Mouse (Mus musculus) limb, embryonic 11.5 days (tissue): ENCODE data around the gene Jak2. TPM values are rescaled to one million over a fixed set of nuclear protein-coding genes. Genes with fewer than 3 reads are reported as not detected.
A peak's percentile ranks its signal among the peaks of the same experiment; 100 is the strongest.

Source experiments
- ATAC-seq: fragments of 200-750 bp; cut with Nextera tagmentation; 2 replicates; pipeline ENCODE4 v1.8.0; 2017; ENCODE audit warnings: low read depth; ENCODE audit not compliant: insufficient number of reproducible peaks, low FRiP score, low TSS enrichment
- DNase-seq: peaks from one replicate; pipeline ENCODE4 v3.0.0-alpha.2; 2015; ENCODE audit warnings: low spot score
- H3K27ac ChIP-seq: fragments of 300-500 bp; sonication (generic); replicated peaks from 2 replicates; pipeline ENCODE4 v1.5.1; 2014; ENCODE audit warnings: low read depth, mild to moderate bottlenecking, low read length
- H3K27me3 ChIP-seq: fragments of 300-500 bp; sonication (generic); 2 replicates; pipeline ENCODE4 v1.6.1; 2014; ENCODE audit warnings: mild to moderate bottlenecking, low read length, mixed read lengths; ENCODE audit not compliant: control insufficient read depth, insufficient read depth
- H3K36me3 ChIP-seq: fragments of 300-500 bp; sonication (generic); 2 replicates; pipeline ENCODE4 v1.6.1; 2014; ENCODE audit warnings: mild to moderate bottlenecking, low read length, moderate library complexity, mixed read lengths; ENCODE audit not compliant: control insufficient read depth, insufficient read depth
- H3K4me1 ChIP-seq: fragments of 300-500 bp; sonication (generic); 2 replicates; pipeline ENCODE4 v1.6.1; 2014; ENCODE audit warnings: low read length, mixed read lengths; ENCODE audit not compliant: control insufficient read depth, insufficient read depth
- H3K4me2 ChIP-seq: fragments of 300-500 bp; sonication (generic); 2 replicates; pipeline ENCODE4 v1.6.1; 2014; ENCODE audit warnings: low read depth, mild to moderate bottlenecking, moderate library complexity; ENCODE audit not compliant: severe bottlenecking
- H3K4me3 ChIP-seq: fragments of 300-500 bp; sonication (generic); 2 replicates; pipeline ENCODE4 v1.5.1; 2014; ENCODE audit warnings: low read depth, low read length
- H3K9ac ChIP-seq: fragments of 300-500 bp; sonication (generic); 2 replicates; pipeline ENCODE4 v1.6.1; 2014; ENCODE audit warnings: mild to moderate bottlenecking, low read length
- H3K9me3 ChIP-seq: fragments of 300-500 bp; sonication (generic); 2 replicates; pipeline ENCODE4 v1.6.1; 2016; ENCODE audit warnings: low read length; ENCODE audit not compliant: control insufficient read depth
- WGBS: fragments of 180-500 bp; shearing (Covaris S2); extraction: QIAGEN DNeasy Blood & Tissue Kit; methylation state at CpG from one replicate; pipeline ENCODE4 v1.1.7; 2014; 5-methylcytosine and 5-hydroxymethylcytosine counted together
- polyA plus RNA-seq: library from polyadenylated mRNA; unstranded; fragments of >200 nt; fragmentation: Nextera tagmentation; extraction: Ambion mirVana; gene quantifications from 2 replicates; pipeline ENCODE4 v1.2.1, GENCODE M21; 2014

Jak2 gene
- polyA plus RNA-seq, 1 experiment from 2014 or later, result 11.4 TPM

DNA sequence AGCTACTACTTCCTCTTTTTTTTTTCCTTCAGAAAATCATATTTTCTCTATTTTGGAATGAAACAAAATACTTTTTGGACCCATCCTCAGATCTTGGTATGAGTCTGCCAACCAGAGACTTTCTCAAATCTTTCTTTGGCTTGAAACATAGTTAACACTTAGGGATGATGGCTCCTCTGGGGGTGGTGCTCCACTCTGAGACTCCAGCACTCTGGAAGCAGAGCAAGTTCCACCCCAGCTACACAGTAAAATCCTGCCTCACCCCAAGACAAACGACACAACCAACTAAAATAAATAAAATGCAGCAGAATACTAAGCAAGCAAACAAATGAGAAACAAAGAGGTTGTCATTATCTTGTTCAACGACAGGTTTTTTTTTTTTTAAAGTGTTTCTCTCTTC, 11.0 kb upstream of the Jak2 start:
- Histone ChIP-seq H3K27me3 (no peaks in the 10 kb centered on the region), H3K9ac (no peak overlapping the region), H3K9me3 (no peaks in the 10 kb centered on the region), H3K27ac (no peak overlapping the region), H3K4me2 (no peak overlapping the region), H3K36me3 (no peaks in the 10 kb centered on the region), H3K4me3 (no peak overlapping the region), H3K4me1 (no peaks in the 10 kb centered on the region)
- no peak for DNase-seq
- WGBS, result 79% methylated on average over 2 of the region's 2 CpGs
- ATAC-seq, result no peak

DNA sequence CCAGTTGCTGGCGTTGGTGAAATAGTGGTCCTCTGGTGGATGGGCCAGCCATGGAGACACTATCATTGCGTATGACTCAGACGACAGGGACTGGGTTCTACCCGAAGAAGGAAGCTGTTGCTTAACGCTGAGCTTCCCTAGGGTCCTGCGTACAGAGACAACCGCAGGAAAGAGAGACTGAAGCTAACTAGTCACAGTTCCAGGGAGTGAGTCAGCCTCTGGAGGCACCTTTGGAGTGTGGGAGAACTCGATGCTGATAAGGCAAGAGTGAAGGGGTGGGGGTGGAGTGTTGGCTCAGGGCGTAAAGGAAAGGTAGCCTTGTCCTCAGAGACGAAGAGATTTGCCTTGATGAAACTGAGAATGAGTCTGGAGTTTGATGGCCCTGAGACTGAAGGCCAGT, 10.0 kb upstream of the Jak2 start:
- WGBS, result 75% methylated on average over 10 of the region's 10 CpGs

DNA sequence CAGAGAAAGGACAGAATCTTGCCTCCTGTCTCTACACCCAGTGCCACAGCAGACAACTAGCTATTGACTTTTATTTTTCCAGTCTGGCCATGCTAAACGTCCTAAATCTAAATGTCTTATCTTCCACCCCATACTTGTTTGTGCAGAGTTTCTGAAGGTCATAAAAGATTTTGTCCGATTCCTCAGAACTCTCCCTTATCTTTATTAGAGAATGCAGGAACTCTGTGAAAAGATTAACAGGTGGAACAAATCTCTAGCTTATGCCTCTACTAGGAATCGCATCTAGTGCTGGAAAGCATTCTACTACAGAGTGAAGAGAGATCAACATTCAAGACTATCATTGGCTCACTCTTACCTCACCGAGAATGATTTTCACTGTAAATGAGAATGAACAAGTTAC, 1.7 kb upstream of the Jak2 start:
- Histone ChIP-seq H3K9ac (no peak overlapping the region), H3K4me3 (no peak overlapping the region), H3K4me1 (peaks cover 2% of the 10 kb centered on the region; the same call in 1 of the 2 replicates), H3K27ac (no peak overlapping the region), H3K36me3 (no peaks in the 10 kb centered on the region), H3K27me3 (no peaks in the 10 kb centered on the region), H3K9me3 (no peaks in the 10 kb centered on the region), H3K4me2 (no peak overlapping the region)
- ATAC-seq (no peak), DNase-seq (no peak)
- WGBS, result 73% methylated on average over 4 of the region's 4 CpGs

More for the DNA sequence above, 10.0 kb upstream of the Jak2 start:
- Histone ChIP-seq H3K4me2 (no peak overlapping the region), H3K27me3 (no peaks in the 10 kb centered on the region), H3K9me3 (no peaks in the 10 kb centered on the region), H3K4me1 (no peaks in the 10 kb centered on the region), H3K27ac (no peak overlapping the region), H3K9ac (no peak overlapping the region), H3K4me3 (no peak overlapping the region), H3K36me3 (no peaks in the 10 kb centered on the region)
- no peak for ATAC-seq
- DNase-seq, result no peak

DNA sequence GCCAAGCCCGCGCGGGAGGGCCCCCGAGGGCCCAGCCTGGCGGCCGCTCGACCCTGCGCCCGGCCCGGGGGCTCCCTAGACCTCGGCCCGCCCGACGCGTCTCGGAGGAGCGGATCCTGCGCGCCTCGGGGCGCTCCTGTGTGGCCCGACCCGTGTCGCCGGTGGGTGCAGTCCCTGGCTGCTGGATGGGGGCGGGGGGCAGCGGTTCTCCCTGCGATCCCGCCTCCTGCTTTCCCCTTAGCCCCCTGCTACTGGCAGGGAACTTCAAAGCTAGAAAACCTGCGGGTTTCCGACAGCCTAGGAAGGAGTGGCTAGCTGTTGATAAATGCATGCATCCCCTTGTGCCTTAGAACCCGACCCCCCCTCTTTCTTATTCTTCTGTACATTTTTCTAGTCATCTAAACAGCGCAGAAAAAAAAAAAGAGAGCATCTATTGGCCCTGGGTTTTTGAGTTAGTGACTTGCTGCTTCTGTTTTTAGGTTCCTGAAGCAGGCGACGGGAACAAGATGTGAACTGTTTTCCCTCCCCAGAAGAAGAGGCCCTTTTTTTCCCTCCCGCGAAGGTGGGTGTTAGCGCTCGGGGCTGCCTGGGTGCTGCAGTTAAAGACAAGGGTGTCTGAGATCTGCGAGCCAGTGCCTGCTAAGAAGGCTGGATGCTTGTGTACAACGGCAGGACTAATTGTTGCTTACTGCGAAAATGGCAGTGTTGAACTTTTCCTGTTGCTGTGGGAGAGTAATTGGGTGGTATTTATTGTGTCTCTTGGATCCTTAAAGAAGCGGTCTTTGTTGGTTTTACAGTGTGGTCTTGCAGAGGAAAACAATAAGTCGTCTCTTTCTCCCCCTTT, 552 bp downstream of the Jak2 start:
- H3K9me3 ChIP-seq, result no peaks in the 10 kb centered on the region
- H3K27ac ChIP-seq, result peak overlapping the region; percentile 92
- H3K4me3 ChIP-seq, result peak overlapping the region; percentile 74
- H3K4me2 ChIP-seq, result peak overlapping the region; percentile 74
- WGBS, result 1% methylated on average over 44 of the region's 44 CpGs
- H3K4me1 ChIP-seq, result peaks cover 2% of the 10 kb centered on the region; the same call in 1 of the 2 replicates
- H3K36me3 ChIP-seq, result no peaks in the 10 kb centered on the region
- no peaks in the 10 kb centered on the region for H3K27me3 ChIP-seq
- DNase-seq (peak; percentile 65), ATAC-seq (peak; percentile 61)
- peak overlapping the region; percentile 93 for H3K9ac ChIP-seq

DNA sequence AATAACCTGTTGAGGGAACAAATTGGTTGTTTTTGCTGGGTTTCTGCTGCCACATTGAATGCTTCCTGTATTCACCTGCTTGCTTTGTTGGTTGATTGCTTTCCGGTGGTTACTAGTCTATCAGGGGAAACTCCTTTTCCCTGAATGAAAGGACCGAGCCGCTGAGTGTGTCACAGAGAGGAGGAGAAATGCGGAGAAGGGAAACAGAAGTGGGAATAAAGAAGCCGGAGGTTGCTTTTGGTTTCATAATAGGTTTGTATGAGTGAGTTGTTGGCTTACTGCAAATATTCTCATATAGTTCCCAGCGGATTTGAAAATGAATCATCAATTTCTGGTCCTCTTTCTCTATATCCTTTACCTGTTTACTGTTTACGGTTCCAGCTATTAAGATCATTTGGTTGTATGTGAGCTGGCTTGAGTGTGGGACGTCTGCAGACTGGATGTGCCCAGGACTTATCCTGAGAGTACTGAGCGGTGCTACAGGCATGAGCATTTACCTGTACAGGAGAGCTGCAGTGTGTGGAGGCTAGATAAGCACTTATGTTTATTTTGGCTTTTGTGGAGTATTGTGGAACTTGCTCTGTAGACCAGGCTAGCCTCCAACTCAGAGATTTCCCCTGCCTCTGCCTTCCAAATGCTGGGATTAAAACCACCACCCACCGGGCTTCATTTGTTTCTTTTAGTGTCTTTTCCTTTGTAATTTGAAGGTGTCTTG, 1.4 kb downstream of the Jak2 start:
- Histone ChIP-seq H3K4me1 (peaks cover 2% of the 10 kb centered on the region; the same call in 1 of the 2 replicates), H3K4me2 (peak overlapping the region; percentile 74), H3K27ac (no peak overlapping the region), H3K9me3 (no peaks in the 10 kb centered on the region), H3K9ac (no peak overlapping the region; the same call in 1 of the 2 replicates), H3K36me3 (no peaks in the 10 kb centered on the region), H3K4me3 (peak overlapping the region; percentile 74), H3K27me3 (no peaks in the 10 kb centered on the region)
- 34% methylated on average over 10 of the region's 10 CpGs for WGBS
- ATAC-seq, result no peak
- DNase-seq, result no peak

DNA sequence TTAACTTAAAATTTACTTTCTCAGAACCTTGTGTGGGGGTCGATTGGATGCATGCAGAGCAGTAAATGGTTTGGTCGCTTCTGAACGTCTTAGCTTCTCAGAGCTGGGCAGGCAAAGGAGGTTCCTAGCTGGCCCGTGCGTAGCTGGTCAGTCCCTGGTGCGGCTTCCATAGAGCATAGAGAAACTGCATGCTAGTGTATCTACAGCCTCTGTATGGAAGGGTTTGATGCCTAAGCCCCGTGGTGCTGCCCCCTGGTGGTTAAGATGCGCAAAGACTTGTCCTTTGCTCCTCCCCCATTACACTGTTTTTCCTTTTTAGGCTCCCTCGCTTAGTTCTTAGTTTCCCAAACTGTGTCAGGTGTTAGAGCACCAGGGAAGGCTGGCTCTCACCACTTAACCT, 2.1 kb downstream of the Jak2 start:
- Histone ChIP-seq H3K36me3 (no peaks in the 10 kb centered on the region), H3K4me1 (peaks cover 2% of the 10 kb centered on the region; the same call in 1 of the 2 replicates), H3K4me3 (0 out of 2 replicates have a peak overlapping the region, but pooled peaks have one; percentile 74), H3K9ac (no peak overlapping the region), H3K9me3 (no peaks in the 10 kb centered on the region), H3K27ac (no peak overlapping the region), H3K27me3 (no peaks in the 10 kb centered on the region), H3K4me2 (peak overlapping the region; percentile 74)
- ATAC-seq (peak; percentile 47; the same call in 1 of the 2 replicates), DNase-seq (peak; percentile 87)
- 7% methylated on average over 9 of the region's 9 CpGs for WGBS

DNA sequence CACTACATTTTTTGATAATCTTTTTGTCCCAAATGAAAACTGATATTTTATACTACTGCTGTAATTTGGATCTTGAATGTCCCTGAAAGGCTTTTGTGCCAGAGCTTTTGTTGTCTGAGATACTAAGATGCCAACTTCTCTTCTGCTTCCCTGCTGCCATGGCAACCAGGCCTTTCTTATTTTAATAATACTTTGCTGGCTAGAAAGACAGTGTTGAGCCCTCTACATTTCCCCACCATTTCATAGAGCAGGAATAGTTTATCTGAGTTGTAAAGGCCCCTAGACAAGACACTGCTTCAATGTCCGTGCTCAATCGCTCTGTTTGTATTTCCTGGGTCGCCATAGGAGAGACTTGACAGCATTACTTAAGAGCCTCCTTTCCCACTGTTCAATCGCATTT, 3.0 kb downstream of the Jak2 start:
- H3K36me3 ChIP-seq, result no peaks in the 10 kb centered on the region
- 75% methylated on average over 4 of the region's 4 CpGs for WGBS
- ATAC-seq, result no peak
- H3K4me2 ChIP-seq, result no peak overlapping the region
- DNase-seq, result no peak
- no peak overlapping the region for H3K4me3 ChIP-seq
- H3K4me1 ChIP-seq, result peaks cover 2% of the 10 kb centered on the region; the same call in 1 of the 2 replicates
- no peak overlapping the region for H3K9ac ChIP-seq
- H3K9me3 ChIP-seq, result no peaks in the 10 kb centered on the region
- H3K27ac ChIP-seq, result no peak overlapping the region
- H3K27me3 ChIP-seq, result no peaks in the 10 kb centered on the region

DNA sequence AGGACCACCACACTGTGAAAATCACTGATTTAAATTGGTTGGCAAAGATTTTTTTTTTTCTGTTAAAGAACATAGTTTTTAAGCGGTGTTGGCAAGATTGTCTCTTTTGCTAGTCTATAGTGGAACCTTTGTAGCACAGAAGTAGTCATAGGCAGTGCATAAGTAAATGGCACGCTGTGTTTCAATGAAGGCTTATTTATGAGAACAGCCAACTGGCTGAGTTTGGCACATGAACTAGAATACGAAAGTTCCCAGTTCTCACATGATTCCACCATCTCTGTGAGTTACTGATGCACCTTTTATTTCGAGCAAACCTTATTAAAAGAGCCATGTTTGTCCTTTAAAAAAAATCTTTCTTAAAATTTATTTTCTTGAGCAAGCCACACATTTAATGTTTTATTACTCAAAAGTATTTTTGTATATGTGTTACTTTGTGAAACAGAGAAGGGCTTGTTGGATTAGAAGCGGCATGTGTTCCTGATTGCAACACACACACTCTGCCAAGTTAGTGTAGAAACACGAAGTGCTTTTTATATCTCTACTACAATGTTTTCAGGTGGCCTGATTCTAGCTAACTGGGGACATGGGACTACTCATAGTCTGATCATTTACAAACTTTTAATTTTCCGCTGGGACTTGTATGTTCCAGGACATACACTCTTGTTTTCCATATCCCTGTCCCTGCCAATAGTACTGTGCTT, 3.8 kb downstream of the Jak2 start:
- no peak for ATAC-seq
- H3K27ac ChIP-seq, result no peak overlapping the region
- no peak overlapping the region for H3K4me3 ChIP-seq
- DNase-seq, result no peak
- H3K36me3 ChIP-seq, result no peaks in the 10 kb centered on the region
- no peak overlapping the region for H3K4me2 ChIP-seq
- WGBS, result 91% methylated on average over 7 of the region's 7 CpGs
- H3K9ac ChIP-seq, result no peak overlapping the region
- H3K4me1 ChIP-seq, result peaks cover 2% of the 10 kb centered on the region; the same call in 1 of the 2 replicates
- no peaks in the 10 kb centered on the region for H3K9me3 ChIP-seq
- H3K27me3 ChIP-seq, result no peaks in the 10 kb centered on the region
